Comparison of ENCODE assay signal across 34 mouse cellular contexts in the genomic region with DNA sequence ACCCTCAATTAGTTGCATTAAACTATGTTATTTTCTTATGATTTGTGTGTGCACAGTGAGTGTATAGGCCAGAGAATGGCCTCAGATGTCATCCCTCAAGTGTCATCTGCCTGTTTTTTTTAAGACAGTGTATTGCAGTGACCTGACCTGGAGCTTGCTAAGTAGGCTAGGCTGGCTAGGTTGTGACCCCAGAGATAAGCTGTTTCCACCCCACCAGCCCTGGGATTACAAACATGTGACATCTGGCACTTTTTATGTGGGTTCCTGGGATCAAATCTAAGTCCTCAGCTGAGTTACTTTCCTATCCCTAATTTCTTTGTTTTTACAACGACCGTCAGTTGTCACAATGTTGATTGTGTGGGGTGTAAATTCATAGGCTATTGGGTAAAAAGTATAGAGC.
"Had no signal": no experiment of that assay in that cellular context is flagged by ENCODE, and none has a peak within 500 bp of the region (broad histone marks: within the 10 kb centered on the region; RNA-seq: fewer than 3 reads in every experiment).

No protein-coding gene starts in this region.

- H3K9ac ChIP-seq: heart, embryonic 12.5 days; heart, embryonic 13.5 days; heart, embryonic 15.5 days; hindbrain, embryonic 12.5 days; hindbrain, embryonic 13.5 days; hindbrain, embryonic 14.5 days; hindbrain, embryonic 15.5 days; intestine, embryonic 15.5 days; kidney, embryonic 15.5 days had no signal

- H3K4me2 ChIP-seq: heart, embryonic 11.5 days; heart, embryonic 12.5 days; heart, embryonic 13.5 days; heart, embryonic 15.5 days; hindbrain, embryonic 12.5 days; hindbrain, embryonic 13.5 days; hindbrain, embryonic 14.5 days; hindbrain, embryonic 15.5 days; intestine, embryonic 15.5 days; kidney, embryonic 15.5 days had no signal

- H3K9me3 ChIP-seq: heart, embryonic 10.5 days; heart, embryonic 12.5 days; heart, embryonic 13.5 days; heart, embryonic 15.5 days; hindbrain, embryonic 10.5 days; hindbrain, embryonic 12.5 days; hindbrain, embryonic 13.5 days; hindbrain, embryonic 15.5 days; intestine, embryonic 15.5 days; kidney, embryonic 15.5 days had no signal

- H3K4me1 ChIP-seq: heart, embryonic 10.5 days; heart, embryonic 12.5 days; heart, embryonic 13.5 days; heart, embryonic 15.5 days; hindbrain, embryonic 10.5 days; hindbrain, embryonic 12.5 days; hindbrain, embryonic 13.5 days; hindbrain, embryonic 15.5 days; intestine, embryonic 15.5 days had no signal

- DNase-seq: heart, postnatal 10 days; heart, postnatal 14 days; heart, postnatal 36 days; heart, postnatal 4 days; kidney, adult 11 months; kidney, adult 18-20 months; kidney, adult 2 months; kidney, adult 8-10 months; kidney, adult 9 months; kidney, postnatal 14 days; kidney, postnatal 25 days; kidney, postnatal 36 days; kidney, postnatal 4 days; layer of hippocampus, adult 9-11 months; layer of hippocampus, postnatal 36 days had no signal

- H3K27ac ChIP-seq: heart, embryonic 10.5 days; heart, embryonic 13.5 days; heart, embryonic 15.5 days; hindbrain, embryonic 10.5 days; hindbrain, embryonic 12.5 days; hindbrain, embryonic 13.5 days; hindbrain, embryonic 14.5 days; hindbrain, embryonic 15.5 days; hindbrain, postnatal 0 days; intestine, embryonic 15.5 days; kidney, postnatal 0 days; layer of hippocampus, adult 2 months had no signal

- H3K36me3 ChIP-seq: heart, embryonic 10.5 days; heart, embryonic 12.5 days; heart, embryonic 13.5 days; heart, embryonic 15.5 days; hindbrain, embryonic 10.5 days; hindbrain, embryonic 12.5 days; hindbrain, embryonic 13.5 days; hindbrain, embryonic 15.5 days; intestine, embryonic 15.5 days; kidney, embryonic 15.5 days had no signal

- ATAC-seq: hindbrain, embryonic 16.5 days; hindbrain, postnatal 0 days; inflammation-experienced regulatory T-cells, adult 6 months; intestine, embryonic 15.5 days; intestine, embryonic 16.5 days; intestine, postnatal 0 days had no signal

- H3K4me3 ChIP-seq: heart, embryonic 10.5 days; heart, embryonic 12.5 days; heart, embryonic 13.5 days; heart, embryonic 15.5 days; hindbrain, embryonic 10.5 days; hindbrain, embryonic 12.5 days; hindbrain, embryonic 13.5 days; hindbrain, embryonic 15.5 days; intestine, embryonic 15.5 days; kidney, embryonic 15.5 days; layer of hippocampus, adult 2 months had no signal

- H3K27me3 ChIP-seq: heart, embryonic 12.5 days; heart, embryonic 13.5 days; heart, embryonic 15.5 days; hindbrain, embryonic 12.5 days; hindbrain, embryonic 13.5 days; hindbrain, embryonic 15.5 days; intestine, embryonic 15.5 days; kidney, embryonic 15.5 days had no signal
